Mouse (Mus musculus) forebrain, embryonic 16.5 days (tissue): Measurements from ENCODE around the gene Atf3. TPM values are rescaled to one million over a fixed set of nuclear protein-coding genes. Genes with fewer than 3 reads are reported as not detected.
A peak's percentile ranks its signal among the peaks of the same experiment; 100 is the strongest.

Experiments used
- ATAC-seq: fragments of 200-750 bp; cut with Nextera tagmentation; 2 replicates; pipeline ENCODE4 v1.8.0; 2017; ENCODE audit warnings: mild to moderate bottlenecking, moderate library complexity
- H3K27ac ChIP-seq: fragments of 300-500 bp; sonication (generic); 2 replicates; pipeline ENCODE4 v1.5.1; 2014; ENCODE audit warnings: low read length, control low read depth
- H3K27me3 ChIP-seq: fragments of 300-500 bp; sonication (generic); replicated peaks from 2 replicates; pipeline ENCODE4 v1.6.1; 2014; ENCODE audit warnings: low read length; ENCODE audit not compliant: control insufficient read depth, insufficient read depth
- H3K36me3 ChIP-seq: fragments of 300-500 bp; sonication (generic); 2 replicates; pipeline ENCODE4 v1.6.1; 2014; ENCODE audit not compliant: control insufficient read depth, insufficient read depth
- H3K4me1 ChIP-seq: fragments of 300-500 bp; sonication (generic); replicated peaks from 2 replicates; pipeline ENCODE4 v1.6.1; 2014; ENCODE audit warnings: low read length; ENCODE audit not compliant: control insufficient read depth, insufficient read depth
- H3K4me2 ChIP-seq: fragments of 300-500 bp; sonication (generic); 2 replicates; pipeline ENCODE4 v1.6.1; 2014; ENCODE audit warnings: mild to moderate bottlenecking, low read length, control low read depth
- H3K4me3 ChIP-seq: fragments of 300-500 bp; sonication (generic); replicated peaks from 2 replicates; pipeline ENCODE4 v1.5.1; 2014; ENCODE audit warnings: mild to moderate bottlenecking, low read length, control low read depth
- H3K9ac ChIP-seq: fragments of 300-500 bp; sonication (generic); replicated peaks from 2 replicates; pipeline ENCODE4 v1.6.1; 2014; ENCODE audit warnings: low read depth, low read length, control low read depth
- H3K9me3 ChIP-seq: fragments of 300-500 bp; sonication (generic); 2 replicates; pipeline ENCODE4 v1.6.1; 2016; ENCODE audit warnings: low read length; ENCODE audit not compliant: control insufficient read depth
- WGBS: fragments of 180-500 bp; shearing (Covaris S2); extraction: QIAGEN DNeasy Blood & Tissue Kit; methylation state at CpG from one replicate; pipeline ENCODE4 v1.1.7; 2014; 5-methylcytosine and 5-hydroxymethylcytosine counted together
- polyA plus RNA-seq: library from polyadenylated mRNA; unstranded; fragments of >200 nt; fragmentation: Nextera tagmentation; extraction: Ambion mirVana; gene quantifications from 2 replicates; pipeline ENCODE4 v1.2.1, GENCODE M21; 2015

Atf3 gene
- polyA plus RNA-seq, 1 experiment from 2014 or later = 0.95 TPM

DNA sequence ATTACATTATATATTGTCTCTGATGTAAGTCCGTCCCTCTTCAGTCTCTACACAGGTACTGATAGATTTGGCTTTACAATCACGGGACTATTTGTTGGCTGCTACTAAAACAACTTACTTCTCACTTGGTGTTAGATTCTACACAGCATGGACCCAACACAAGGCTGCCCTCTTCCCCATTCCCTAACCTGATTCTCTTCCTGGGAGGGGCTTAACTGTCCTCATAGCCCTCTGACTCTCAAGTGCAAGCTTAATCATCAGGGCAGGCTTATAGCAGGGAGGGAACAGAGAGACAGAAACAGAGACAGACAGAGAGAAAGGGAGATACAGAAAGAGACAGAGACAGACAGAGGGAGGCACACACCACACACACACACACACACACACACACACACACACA lies 86.1 kb downstream of the Atf3 start:
- no peaks in the 10 kb centered on the region for H3K27me3 ChIP-seq
- no peak overlapping the region for H3K9ac ChIP-seq
- H3K9me3 ChIP-seq = 0 out of 2 replicates have a peak, but pooled peaks cover 3% of the 10 kb centered on the region
- H3K4me1 ChIP-seq = no peaks in the 10 kb centered on the region
- H3K4me2 ChIP-seq = no peak overlapping the region
- 86% methylated on average over 2 of the region's 2 CpGs for WGBS
- no peak overlapping the region for H3K27ac ChIP-seq
- ATAC-seq = no peak
- H3K4me3 ChIP-seq = no peak overlapping the region
- H3K36me3 ChIP-seq = no peaks in the 10 kb centered on the region

- Histone ChIP-seq H3K4me1 (0 out of 2 replicates have a peak, but pooled peaks cover 4% of the 10 kb centered on the region), H3K27ac (no peak overlapping the region), H3K4me3 (peak overlapping the region; percentile 28), H3K9me3 (0 out of 2 replicates have a peak, but pooled peaks cover 3% of the 10 kb centered on the region), H3K27me3 (no peaks in the 10 kb centered on the region), H3K9ac (0 out of 2 replicates have a peak overlapping the region, but pooled peaks have one; percentile 35), H3K4me2 (peak overlapping the region; percentile 44), H3K36me3 (no peaks in the 10 kb centered on the region)
- peak; percentile 65 for ATAC-seq
- 18% methylated on average over 38 of the region's 38 CpGs for WGBS
Observed at GRCm38 (mm10) chr1:191125811-191126638, 91.8 kb downstream of the Atf3 start.

GRCm38 (mm10) chr1:191124288-191124687 lies 93.6 kb downstream of the Atf3 start:
- Histone ChIP-seq H3K27ac (no peak overlapping the region), H3K36me3 (no peaks in the 10 kb centered on the region), H3K9me3 (no peaks in the 10 kb centered on the region), H3K27me3 (no peaks in the 10 kb centered on the region), H3K4me1 (0 out of 2 replicates have a peak, but pooled peaks cover 4% of the 10 kb centered on the region), H3K9ac (no peak overlapping the region), H3K4me2 (no peak overlapping the region), H3K4me3 (no peak overlapping the region)
- no peak for ATAC-seq
- WGBS = 62% methylated on average over 4 of the region's 4 CpGs

GRCm38 (mm10) chr1:191123696-191124095 lies 94.1 kb downstream of the Atf3 start:
- WGBS = 87% methylated on average over 2 of the region's 2 CpGs

GRCm38 (mm10) chr1:191122744-191123143 lies 95.1 kb downstream of the Atf3 start:
- no peaks in the 10 kb centered on the region for H3K27me3 ChIP-seq
- 0 out of 2 replicates have a peak, but pooled peaks cover 4% of the 10 kb centered on the region for H3K4me1 ChIP-seq
- H3K4me2 ChIP-seq = no peak overlapping the region
- H3K9me3 ChIP-seq = no peaks in the 10 kb centered on the region
- no peak for ATAC-seq
- no peak overlapping the region for H3K4me3 ChIP-seq
- H3K27ac ChIP-seq = no peak overlapping the region
- H3K9ac ChIP-seq = no peak overlapping the region
- no peaks in the 10 kb centered on the region for H3K36me3 ChIP-seq
- WGBS = 68% methylated on average over 3 of the region's 3 CpGs

More at GRCm38 (mm10) chr1:191123696-191124095, 94.1 kb downstream of the Atf3 start:
- no peak overlapping the region for H3K9ac ChIP-seq
- H3K4me3 ChIP-seq = no peak overlapping the region
- H3K36me3 ChIP-seq = no peaks in the 10 kb centered on the region
- H3K27me3 ChIP-seq = no peaks in the 10 kb centered on the region
- no peaks in the 10 kb centered on the region for H3K9me3 ChIP-seq
- H3K4me2 ChIP-seq = no peak overlapping the region
- ATAC-seq = no peak
- 0 out of 2 replicates have a peak, but pooled peaks cover 4% of the 10 kb centered on the region for H3K4me1 ChIP-seq
- no peak overlapping the region for H3K27ac ChIP-seq

Other genes starting within 250 kb of the Atf3 start
- gene Vash2, start 238.7 kb downstream of the Atf3 start, polyA plus RNA-seq = 99.9 and 109 TPM in 2 replicates
- 7.2 and 8.8 TPM in 2 replicates for gene Flvcr1, start 191.9 kb downstream of the Atf3 start, polyA plus RNA-seq
- not detected in 2 replicates for gene Spata45, start 181.4 kb downstream of the Atf3 start, polyA plus RNA-seq
- 12.9 and 13.2 TPM in 2 replicates for gene Tatdn3, start 155.1 kb downstream of the Atf3 start, polyA plus RNA-seq
- 7.3 and 8.2 TPM in 2 replicates for gene Nsl1, start 155.0 kb downstream of the Atf3 start, polyA plus RNA-seq
- gene Batf3, start 120.2 kb downstream of the Atf3 start, polyA plus RNA-seq = 0.75 and 2.0 TPM in 2 replicates
- not detected in 2 replicates for gene Fam71a, start 53.2 kb downstream of the Atf3 start, polyA plus RNA-seq
- 94.8 and 101 TPM in 2 replicates for gene Nenf, start 100.2 kb upstream of the Atf3 start, polyA plus RNA-seq
- 54.0 and 56.3 TPM in 2 replicates for gene Tmem206, start 107.9 kb upstream of the Atf3 start, polyA plus RNA-seq
- 7.9 and 8.7 TPM in 2 replicates for gene Ppp2r5a, start 185.2 kb upstream of the Atf3 start, polyA plus RNA-seq